Mouse (Mus musculus) lung, postnatal 0 days (tissue): Measurements from ENCODE around the gene Bsg.

Experiments used
- CTCF ChIP-seq: IDR thresholded peaks from 2 replicates; pipeline ENCODE4 v1.5.1; 2016; ENCODE audit warnings: antibody characterized with exemption, mild to moderate bottlenecking
- EP300 ChIP-seq: IDR thresholded peaks from 2 replicates; pipeline ENCODE4 v1.6.1; 2016; ENCODE audit warnings: antibody characterized with exemption, mild to moderate bottlenecking, control low read depth

GRCm38 (mm10) chr10:79687513-79687912, 16.8 kb upstream of the Bsg start:
- no peak for TF ChIP-seq CTCF
- TF ChIP-seq EP300, result no peak
